Mouse (Mus musculus) stomach, postnatal 0 days (tissue): ENCODE data around the gene 1810062G17Rik.

Source experiments
- CTCF ChIP-seq: IDR thresholded peaks from 2 replicates; pipeline ENCODE4 v1.5.1; 2016; ENCODE audit warnings: antibody characterized with exemption, low read depth, mild to moderate bottlenecking, moderate library complexity
- EP300 ChIP-seq: optimal IDR thresholded peaks from 2 replicates; pipeline ENCODE3; 2016; ENCODE audit warnings: antibody characterized with exemption

- TF ChIP-seq CTCF, result no peak
- TF ChIP-seq EP300, result no peak
These were observed 726 bp upstream of the 1810062G17Rik start for GRCm38 (mm10) chr3:36474938-36475483.
